Mouse (Mus musculus) ES-CJ7 (cell line): ENCODE results near the gene Lhfpl3.
A peak's percentile ranks its signal among the peaks of the same experiment; 100 is the strongest.

Experiments
- DNase-seq: peaks from one replicate; pipeline ENCODE4 v3.0.0; 2011; ENCODE audit warnings: low read depth, low spot score

Lhfpl3 gene

GRCm38 (mm10) chr5:22745885-22746532 is at the start of gene Lhfpl3:
TSS of gene Lhfpl3 (plus strand) at chr5:22746059.
- DNase-seq, result peak; percentile 23

GRCm38 (mm10) chr5:22706271-22706670 is 39.6 kb upstream of the Lhfpl3 start:
- peak; percentile 27 for DNase-seq

- DNase-seq, result no peak
Measured at GRCm38 (mm10) chr5:22745529-22745884, 352 bp upstream of the Lhfpl3 start.

- no peak for DNase-seq
Measured at GRCm38 (mm10) chr5:22746533-22747021, 718 bp downstream of the Lhfpl3 start.

GRCm38 (mm10) chr5:22747305-22747704 is 1.4 kb downstream of the Lhfpl3 start:
- DNase-seq, result no peak

- peak; percentile 8 for DNase-seq
Measured at GRCm38 (mm10) chr5:22757261-22757660, 11.4 kb downstream of the Lhfpl3 start.

- no peak for DNase-seq
Measured at GRCm38 (mm10) chr5:22770726-22771125, 24.9 kb downstream of the Lhfpl3 start.

- no peak for DNase-seq
Measured at GRCm38 (mm10) chr5:22795361-22795760, 49.5 kb downstream of the Lhfpl3 start.

- no peak for DNase-seq
Measured at GRCm38 (mm10) chr5:22813426-22813825, 67.6 kb downstream of the Lhfpl3 start.

GRCm38 (mm10) chr5:22829822-22830450 is 84.1 kb downstream of the Lhfpl3 start:
- no peak for DNase-seq

- DNase-seq, result peak; percentile 51
Measured at GRCm38 (mm10) chr5:22851572-22851971, 105.7 kb downstream of the Lhfpl3 start.

- no peak for DNase-seq
Measured at GRCm38 (mm10) chr5:22853503-22853902, 107.6 kb downstream of the Lhfpl3 start.

- DNase-seq, result no peak
Measured at GRCm38 (mm10) chr5:22856480-22856879, 110.6 kb downstream of the Lhfpl3 start.

GRCm38 (mm10) chr5:22861399-22861798 is 115.5 kb downstream of the Lhfpl3 start:
- DNase-seq, result peak; percentile 36

- no peak for DNase-seq
Measured at GRCm38 (mm10) chr5:22869031-22869430, 123.2 kb downstream of the Lhfpl3 start.

- no peak for DNase-seq
Measured at GRCm38 (mm10) chr5:22872417-22872816, 126.6 kb downstream of the Lhfpl3 start.

GRCm38 (mm10) chr5:22888345-22888744 is 142.5 kb downstream of the Lhfpl3 start:
- DNase-seq, result no peak

GRCm38 (mm10) chr5:22889481-22889880 is 143.6 kb downstream of the Lhfpl3 start:
- no peak for DNase-seq

GRCm38 (mm10) chr5:22897228-22897627 is 151.4 kb downstream of the Lhfpl3 start:
- no peak for DNase-seq

- no peak for DNase-seq
Measured at GRCm38 (mm10) chr5:22897656-22898289, 151.9 kb downstream of the Lhfpl3 start.

GRCm38 (mm10) chr5:22898593-22898992 is 152.7 kb downstream of the Lhfpl3 start:
- no peak for DNase-seq

- DNase-seq, result no peak
Measured at GRCm38 (mm10) chr5:22899913-22900312, 154.1 kb downstream of the Lhfpl3 start.

GRCm38 (mm10) chr5:22917197-22917596 is 171.3 kb downstream of the Lhfpl3 start:
- DNase-seq, result no peak
